Mouse (Mus musculus): ENCODE measurements around the gene Rnf216. TPM values are rescaled to one million over a fixed set of nuclear protein-coding genes. Genes with fewer than 3 reads are reported as not detected.
A peak's percentile ranks its signal among the peaks of the same experiment; 100 is the strongest.

Gene Rnf216
- polyA plus RNA-seq, 1 experiment: not detected

GRCm38 (mm10) chr5:143132935-143133514 lies 20.2 kb upstream of the Rnf216 start:
- WGBS: 84% methylated on average over 13 of the region's 13 CpGs
- Histone ChIP-seq H3K4me3 (ENCODE audit: insufficient read depth, low read depth, low read length) (no peak overlapping the region), H3K4me1 (ENCODE audit: control insufficient read depth, insufficient read depth, low read length) (no peaks in the 10 kb centered on the region), H3K27ac (ENCODE audit: insufficient read depth, low read depth, low read length) (no peak overlapping the region)
- TF ChIP-seq CTCF (IDR thresholded peaks at IDR 0.05; ENCODE audit: insufficient read depth, low read depth, low read length) (no peak), POLR2A (IDR thresholded peaks at IDR 0.05; ENCODE audit: insufficient read depth, low read depth, low read length) (no peak)

GRCm38 (mm10) chr5:143130342-143130741 lies 17.5 kb upstream of the Rnf216 start:
- 88% methylated on average over 7 of the region's 7 CpGs for WGBS
- H3K27ac ChIP-seq (ENCODE audit: insufficient read depth, low read depth, low read length): no peak overlapping the region
- peaks cover 3% of the 10 kb centered on the region; the same call in 1 of the 2 replicates for H3K4me1 ChIP-seq (ENCODE audit: control insufficient read depth, insufficient read depth, low read length)
- no peak overlapping the region for H3K4me3 ChIP-seq (ENCODE audit: insufficient read depth, low read depth, low read length)
- TF ChIP-seq CTCF (IDR thresholded peaks at IDR 0.05; ENCODE audit: insufficient read depth, low read depth, low read length): no peak
- no peak for TF ChIP-seq POLR2A (IDR thresholded peaks at IDR 0.05; ENCODE audit: insufficient read depth, low read depth, low read length)

- WGBS: 93% methylated on average over 16 of the region's 16 CpGs
- peaks cover 7% of the 10 kb centered on the region; the same call in 1 of the 2 replicates for H3K4me1 ChIP-seq (ENCODE audit: control insufficient read depth, insufficient read depth, low read length)
- H3K27ac ChIP-seq (ENCODE audit: insufficient read depth, low read depth, low read length): no peak overlapping the region
- no peak for TF ChIP-seq POLR2A (IDR thresholded peaks at IDR 0.05; ENCODE audit: insufficient read depth, low read depth, low read length)
- no peak for TF ChIP-seq CTCF (IDR thresholded peaks at IDR 0.05; ENCODE audit: insufficient read depth, low read depth, low read length)
- H3K4me3 ChIP-seq (ENCODE audit: insufficient read depth, low read depth, low read length): no peak overlapping the region
Observed at GRCm38 (mm10) chr5:143129101-143129500, 16.3 kb upstream of the Rnf216 start.

- Histone ChIP-seq H3K4me3 (ENCODE audit: insufficient read depth, low read depth, low read length) (no peak overlapping the region), H3K27ac (ENCODE audit: insufficient read depth, low read depth, low read length) (peak overlapping the region; percentile 58; the same call in 1 of the 2 replicates), H3K4me1 (ENCODE audit: control insufficient read depth, insufficient read depth, low read length) (peaks cover 7% of the 10 kb centered on the region; the same call in 1 of the 2 replicates)
- no peak for TF ChIP-seq POLR2A (IDR thresholded peaks at IDR 0.05; ENCODE audit: insufficient read depth, low read depth, low read length)
- TF ChIP-seq CTCF (IDR thresholded peaks at IDR 0.05; ENCODE audit: insufficient read depth, low read depth, low read length): no peak
- WGBS: 26% methylated on average over 8 of the region's 8 CpGs
Observed at GRCm38 (mm10) chr5:143127837-143128236, 15.0 kb upstream of the Rnf216 start.

GRCm38 (mm10) chr5:143126908-143127307 lies 14.1 kb upstream of the Rnf216 start:
- H3K4me1 ChIP-seq (ENCODE audit: control insufficient read depth, insufficient read depth, low read length): peaks cover 7% of the 10 kb centered on the region; the same call in 1 of the 2 replicates
- peak overlapping the region; percentile 8; the same call in 1 of the 2 replicates for H3K27ac ChIP-seq (ENCODE audit: insufficient read depth, low read depth, low read length)
- H3K4me3 ChIP-seq (ENCODE audit: insufficient read depth, low read depth, low read length): no peak overlapping the region
- WGBS: 72% methylated on average over 4 of the region's 4 CpGs
- TF ChIP-seq POLR2A (IDR thresholded peaks at IDR 0.05; ENCODE audit: insufficient read depth, low read depth, low read length): no peak
- no peak for TF ChIP-seq CTCF (IDR thresholded peaks at IDR 0.05; ENCODE audit: insufficient read depth, low read depth, low read length)

- Histone ChIP-seq H3K27ac (ENCODE audit: insufficient read depth, low read depth, low read length) (no peak overlapping the region), H3K4me1 (ENCODE audit: control insufficient read depth, insufficient read depth, low read length) (peaks cover 7% of the 10 kb centered on the region; the same call in 1 of the 2 replicates), H3K4me3 (ENCODE audit: insufficient read depth, low read depth, low read length) (no peak overlapping the region)
- no peak for TF ChIP-seq POLR2A (IDR thresholded peaks at IDR 0.05; ENCODE audit: insufficient read depth, low read depth, low read length)
- TF ChIP-seq CTCF (IDR thresholded peaks at IDR 0.05; ENCODE audit: insufficient read depth, low read depth, low read length): no peak
- 82% methylated on average over 9 of the region's 9 CpGs for WGBS
Observed at GRCm38 (mm10) chr5:143126089-143126488, 13.3 kb upstream of the Rnf216 start.

- no peak for TF ChIP-seq POLR2A (IDR thresholded peaks at IDR 0.05; ENCODE audit: insufficient read depth, low read depth, low read length)
- WGBS: 20% methylated on average over 7 of the region's 7 CpGs
- Histone ChIP-seq H3K4me3 (ENCODE audit: insufficient read depth, low read depth, low read length) (no peak overlapping the region), H3K27ac (ENCODE audit: insufficient read depth, low read depth, low read length) (peak overlapping the region; percentile 53; the same call in 1 of the 2 replicates), H3K4me1 (ENCODE audit: control insufficient read depth, insufficient read depth, low read length) (peaks cover 7% of the 10 kb centered on the region; the same call in 1 of the 2 replicates)
Observed at GRCm38 (mm10) chr5:143125601-143126000, 12.8 kb upstream of the Rnf216 start.

GRCm38 (mm10) chr5:143124805-143125378 lies 12.1 kb upstream of the Rnf216 start:
- WGBS: 85% methylated on average over 4 of the region's 4 CpGs
- TF ChIP-seq POLR2A (IDR thresholded peaks at IDR 0.05; ENCODE audit: insufficient read depth, low read depth, low read length): no peak
- no peak for TF ChIP-seq CTCF (IDR thresholded peaks at IDR 0.05; ENCODE audit: insufficient read depth, low read depth, low read length)
- H3K4me3 ChIP-seq (ENCODE audit: insufficient read depth, low read depth, low read length): no peak overlapping the region
- peak overlapping the region; percentile 53; the same call in 1 of the 2 replicates for H3K27ac ChIP-seq (ENCODE audit: insufficient read depth, low read depth, low read length)
- H3K4me1 ChIP-seq (ENCODE audit: control insufficient read depth, insufficient read depth, low read length): peaks cover 7% of the 10 kb centered on the region; the same call in 1 of the 2 replicates

- Histone ChIP-seq H3K4me3 (ENCODE audit: insufficient read depth, low read depth, low read length) (no peak overlapping the region), H3K4me1 (ENCODE audit: control insufficient read depth, insufficient read depth, low read length) (peaks cover 7% of the 10 kb centered on the region; the same call in 1 of the 2 replicates), H3K27ac (ENCODE audit: insufficient read depth, low read depth, low read length) (no peak overlapping the region)
- no peak for TF ChIP-seq CTCF (IDR thresholded peaks at IDR 0.05; ENCODE audit: insufficient read depth, low read depth, low read length)
- TF ChIP-seq POLR2A (IDR thresholded peaks at IDR 0.05; ENCODE audit: insufficient read depth, low read depth, low read length): no peak
- WGBS: 55% methylated on average over 1 of the region's 1 CpGs
Observed at GRCm38 (mm10) chr5:143122673-143123072, 9.9 kb upstream of the Rnf216 start.

Data from olfactory bulb, adult 2 months (tissue).